Mouse (Mus musculus): ENCODE data around the gene Pik3c2b. TPM values are rescaled to one million over a fixed set of nuclear protein-coding genes. Genes with fewer than 3 reads are reported as not detected.

Gene Pik3c2b
- polyA plus RNA-seq, 1 experiment from 2014 or later, result 8.1 TPM

DNA sequence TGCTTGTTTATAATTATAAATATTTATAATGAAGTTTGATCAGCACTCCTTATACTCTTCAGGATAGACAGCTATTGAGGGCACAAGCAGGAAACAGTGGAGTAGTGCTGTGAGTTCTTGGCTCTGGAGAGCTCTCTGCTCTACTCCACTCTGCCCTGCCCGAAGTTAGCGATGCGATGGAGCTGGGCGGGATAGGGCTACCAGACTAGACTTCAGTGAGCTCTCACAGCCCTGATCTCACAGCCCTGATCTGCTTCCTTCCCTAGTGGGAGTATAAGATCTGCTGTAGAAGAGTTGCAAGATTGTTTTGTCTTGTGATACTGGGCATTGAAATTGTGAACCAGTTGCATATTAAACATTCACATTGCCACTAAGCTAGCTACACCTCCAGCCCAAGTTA is 89.4 kb downstream of the Pik3c2b start:
- 39% methylated on average over 4 of the region's 4 CpGs for WGBS
- Histone ChIP-seq H3K4me1 (peaks cover 39% of the 10 kb centered on the region), H3K36me3 (peaks cover 38% of the 10 kb centered on the region), H3K4me2 (replicated peaks) (peak overlapping the region; percentile 86), H3K4me3 (replicated peaks) (peak overlapping the region; percentile 95), H3K27ac (replicated peaks) (no peak overlapping the region), H3K9me3 (replicated peaks) (no peaks in the 10 kb centered on the region), H3K9ac (no peak overlapping the region), H3K27me3 (no peaks in the 10 kb centered on the region)
- no peak for ATAC-seq (ENCODE audit: insufficient number of reproducible peaks, low FRiP score, low TSS enrichment, low read depth)

- Histone ChIP-seq H3K9me3 (replicated peaks) (no peaks in the 10 kb centered on the region), H3K9ac (no peak overlapping the region), H3K4me3 (replicated peaks) (peak overlapping the region; percentile 95), H3K27ac (replicated peaks) (no peak overlapping the region), H3K36me3 (peaks cover 47% of the 10 kb centered on the region), H3K4me2 (replicated peaks) (peak overlapping the region; percentile 86), H3K27me3 (no peaks in the 10 kb centered on the region), H3K4me1 (peaks cover 32% of the 10 kb centered on the region)
- ATAC-seq (ENCODE audit: insufficient number of reproducible peaks, low FRiP score, low TSS enrichment, low read depth), result no peak
- WGBS, result 48% methylated on average over 5 of the region's 5 CpGs
Observed at GRCm38 (mm10) chr1:133135808-133136207, 90.3 kb downstream of the Pik3c2b start.

DNA sequence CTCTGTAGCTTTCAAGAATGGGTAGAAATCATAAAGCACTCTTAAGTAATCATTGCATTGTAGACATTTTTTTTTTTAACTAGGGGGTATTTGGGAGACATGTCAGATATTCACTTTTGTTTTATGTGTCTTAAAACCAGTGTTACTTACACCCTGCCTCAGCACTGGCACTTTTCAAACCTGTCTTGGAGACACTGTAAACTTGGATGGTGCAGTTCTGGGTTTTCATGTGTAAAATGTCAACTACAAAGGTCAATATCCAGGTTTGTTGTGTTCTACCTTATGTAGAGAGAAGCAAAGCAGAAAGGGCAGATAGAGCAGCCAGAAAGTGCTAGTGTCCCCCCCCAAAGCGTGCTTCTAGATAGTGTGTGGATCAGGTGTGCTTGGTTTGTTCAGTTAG is 92.9 kb downstream of the Pik3c2b start:
- no peak overlapping the region for H3K4me3 ChIP-seq (replicated peaks)
- peaks cover 22% of the 10 kb centered on the region for H3K4me1 ChIP-seq
- peaks cover 57% of the 10 kb centered on the region for H3K36me3 ChIP-seq
- no peak overlapping the region for H3K4me2 ChIP-seq (replicated peaks)
- H3K27ac ChIP-seq (replicated peaks), result no peak overlapping the region
- H3K27me3 ChIP-seq, result no peaks in the 10 kb centered on the region
- no peak for ATAC-seq (ENCODE audit: insufficient number of reproducible peaks, low FRiP score, low TSS enrichment, low read depth)
- WGBS, result 100% methylated on average over 1 of the region's 1 CpGs
- H3K9me3 ChIP-seq (replicated peaks), result no peaks in the 10 kb centered on the region
- H3K9ac ChIP-seq, result no peak overlapping the region

GRCm38 (mm10) chr1:133146014-133147009 is 100.8 kb downstream of the Pik3c2b start:
- 57% methylated on average over 22 of the region's 22 CpGs for WGBS
- no peak for ATAC-seq (ENCODE audit: insufficient number of reproducible peaks, low FRiP score, low TSS enrichment, low read depth)

DNA sequence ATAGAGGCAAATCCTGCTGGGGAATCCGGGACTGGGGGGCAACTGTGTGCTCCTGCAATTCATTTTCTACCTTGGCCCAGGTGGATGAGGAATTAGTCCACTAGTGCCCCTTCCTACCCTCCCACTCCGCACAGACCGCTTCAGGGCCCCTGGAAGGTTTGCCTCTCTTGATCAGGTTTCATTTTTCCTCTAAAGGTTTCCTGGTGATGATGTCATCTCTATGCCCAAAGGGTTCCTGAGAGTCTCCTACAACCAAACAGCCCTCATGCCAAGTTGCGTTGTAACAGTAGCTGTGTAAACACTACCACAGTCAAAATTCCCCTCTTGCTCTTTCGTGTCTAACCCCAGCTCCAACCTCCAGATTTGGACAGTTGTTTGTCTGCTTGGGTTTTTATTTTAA is 101.9 kb downstream of the Pik3c2b start:
- Histone ChIP-seq H3K9me3 (replicated peaks) (0 out of 2 replicates have a peak, but pooled peaks cover 5% of the 10 kb centered on the region), H3K27ac (replicated peaks) (no peak overlapping the region), H3K27me3 (no peaks in the 10 kb centered on the region), H3K4me1 (peaks cover 5% of the 10 kb centered on the region; the same call in 1 of the 2 replicates), H3K9ac (no peak overlapping the region), H3K4me2 (replicated peaks) (no peak overlapping the region), H3K4me3 (replicated peaks) (no peak overlapping the region), H3K36me3 (no peaks in the 10 kb centered on the region)
- no peak for ATAC-seq (ENCODE audit: insufficient number of reproducible peaks, low FRiP score, low TSS enrichment, low read depth)
- WGBS, result 65% methylated on average over 5 of the region's 5 CpGs

More at GRCm38 (mm10) chr1:133146014-133147009, 100.8 kb downstream of the Pik3c2b start:
- H3K27ac ChIP-seq (replicated peaks), result no peak overlapping the region
- H3K9me3 ChIP-seq (replicated peaks), result 0 out of 2 replicates have a peak, but pooled peaks cover 5% of the 10 kb centered on the region
- peaks cover 5% of the 10 kb centered on the region; the same call in 1 of the 2 replicates for H3K36me3 ChIP-seq
- no peaks in the 10 kb centered on the region for H3K27me3 ChIP-seq
- H3K9ac ChIP-seq, result no peak overlapping the region
- H3K4me3 ChIP-seq (replicated peaks), result no peak overlapping the region
- H3K4me2 ChIP-seq (replicated peaks), result no peak overlapping the region
- peaks cover 5% of the 10 kb centered on the region; the same call in 1 of the 2 replicates for H3K4me1 ChIP-seq

DNA sequence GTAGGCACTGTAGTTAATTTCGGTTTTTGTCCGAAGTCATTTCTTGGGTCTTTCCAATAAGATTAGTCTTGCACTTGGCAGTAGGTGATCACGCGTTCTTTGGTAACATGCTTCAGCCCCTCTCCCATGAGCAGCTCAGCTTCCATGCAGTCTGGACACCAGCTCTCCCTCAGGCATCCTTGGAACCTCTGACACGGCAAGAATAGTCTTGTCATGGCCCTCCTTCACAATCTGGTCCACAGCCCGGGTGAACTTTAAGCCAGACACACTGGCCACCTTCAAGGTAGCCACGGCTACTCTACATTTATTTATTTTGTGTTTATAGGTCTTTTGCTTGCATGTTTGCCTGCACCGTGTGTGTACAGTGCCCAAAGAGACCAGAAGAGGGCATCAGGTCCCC is 102.7 kb downstream of the Pik3c2b start:
- no peak overlapping the region for H3K4me2 ChIP-seq (replicated peaks)
- no peak overlapping the region for H3K4me3 ChIP-seq (replicated peaks)
- H3K9me3 ChIP-seq (replicated peaks), result 0 out of 2 replicates have a peak, but pooled peaks cover 5% of the 10 kb centered on the region
- ATAC-seq (ENCODE audit: insufficient number of reproducible peaks, low FRiP score, low TSS enrichment, low read depth), result no peak
- H3K27me3 ChIP-seq, result no peaks in the 10 kb centered on the region
- H3K4me1 ChIP-seq, result peaks cover 5% of the 10 kb centered on the region; the same call in 1 of the 2 replicates
- WGBS, result 90% methylated on average over 8 of the region's 8 CpGs
- no peaks in the 10 kb centered on the region for H3K36me3 ChIP-seq
- H3K9ac ChIP-seq, result no peak overlapping the region
- H3K27ac ChIP-seq (replicated peaks), result no peak overlapping the region

DNA sequence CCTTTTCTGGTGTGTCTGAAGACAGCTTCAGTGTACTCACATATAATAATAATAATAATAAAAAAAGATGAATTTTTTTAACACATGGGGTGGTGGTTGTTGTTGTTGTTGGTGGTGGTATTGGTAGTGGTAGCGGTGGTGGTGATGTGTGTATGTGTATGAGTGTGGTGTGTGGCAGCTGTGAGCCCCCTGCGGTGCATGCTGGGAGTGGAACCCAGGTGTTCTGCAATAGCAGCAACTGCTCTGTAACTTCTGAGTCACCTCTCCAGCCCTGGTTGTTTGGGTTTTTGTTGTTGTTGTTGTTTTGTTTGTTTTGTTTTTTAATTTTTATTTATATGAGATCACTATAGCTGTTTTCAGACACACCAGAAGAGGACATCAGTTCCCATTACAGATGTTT is 105.1 kb downstream of the Pik3c2b start:
- no peak overlapping the region for H3K9ac ChIP-seq
- peaks cover 5% of the 10 kb centered on the region; the same call in 1 of the 2 replicates for H3K4me1 ChIP-seq
- 93% methylated on average over 2 of the region's 2 CpGs for WGBS
- H3K4me2 ChIP-seq (replicated peaks), result no peak overlapping the region
- H3K9me3 ChIP-seq (replicated peaks), result 0 out of 2 replicates have a peak, but pooled peaks cover 5% of the 10 kb centered on the region
- no peak for ATAC-seq (ENCODE audit: insufficient number of reproducible peaks, low FRiP score, low TSS enrichment, low read depth)
- no peak overlapping the region for H3K27ac ChIP-seq (replicated peaks)
- no peak overlapping the region for H3K4me3 ChIP-seq (replicated peaks)
- no peaks in the 10 kb centered on the region for H3K27me3 ChIP-seq
- no peaks in the 10 kb centered on the region for H3K36me3 ChIP-seq

- no peaks in the 10 kb centered on the region for H3K4me1 ChIP-seq
- H3K9me3 ChIP-seq (replicated peaks), result 0 out of 2 replicates have a peak, but pooled peaks cover 5% of the 10 kb centered on the region
- H3K4me2 ChIP-seq (replicated peaks), result no peak overlapping the region
- no peak for ATAC-seq (ENCODE audit: insufficient number of reproducible peaks, low FRiP score, low TSS enrichment, low read depth)
- no peaks in the 10 kb centered on the region for H3K36me3 ChIP-seq
- H3K27me3 ChIP-seq, result no peaks in the 10 kb centered on the region
- WGBS, result 85% methylated on average over 3 of the region's 3 CpGs
- H3K9ac ChIP-seq, result no peak overlapping the region
- no peak overlapping the region for H3K4me3 ChIP-seq (replicated peaks)
- no peak overlapping the region for H3K27ac ChIP-seq (replicated peaks)
Observed at GRCm38 (mm10) chr1:133152213-133152612, 106.7 kb downstream of the Pik3c2b start.

GRCm38 (mm10) chr1:133155270-133155669 is 109.8 kb downstream of the Pik3c2b start:
- 80% methylated on average over 6 of the region's 6 CpGs for WGBS

More at GRCm38 (mm10) chr1:133155270-133155669, 109.8 kb downstream of the Pik3c2b start:
- no peak for ATAC-seq (ENCODE audit: insufficient number of reproducible peaks, low FRiP score, low TSS enrichment, low read depth)
- H3K9me3 ChIP-seq (replicated peaks), result no peaks in the 10 kb centered on the region
- H3K4me3 ChIP-seq (replicated peaks), result no peak overlapping the region
- H3K4me1 ChIP-seq, result peaks cover 12% of the 10 kb centered on the region
- no peak overlapping the region for H3K27ac ChIP-seq (replicated peaks)
- H3K9ac ChIP-seq, result no peak overlapping the region
- no peak overlapping the region for H3K4me2 ChIP-seq (replicated peaks)
- no peaks in the 10 kb centered on the region for H3K36me3 ChIP-seq
- H3K27me3 ChIP-seq, result no peaks in the 10 kb centered on the region
